Mouse (Mus musculus): Measurements from ENCODE around the gene Cercam. TPM values are rescaled to one million over a fixed set of nuclear protein-coding genes. Genes with fewer than 3 reads are reported as not detected.

Cercam gene
- polyA plus RNA-seq (2015; fragmentation: Illumina TruSeq; extraction: RNeasy Lipid Tissue Mini Kit (QIAGEN cat#74804); ENCODE audit: insufficient read depth, low read depth, low replicate concordance), result 2.3 TPM

DNA sequence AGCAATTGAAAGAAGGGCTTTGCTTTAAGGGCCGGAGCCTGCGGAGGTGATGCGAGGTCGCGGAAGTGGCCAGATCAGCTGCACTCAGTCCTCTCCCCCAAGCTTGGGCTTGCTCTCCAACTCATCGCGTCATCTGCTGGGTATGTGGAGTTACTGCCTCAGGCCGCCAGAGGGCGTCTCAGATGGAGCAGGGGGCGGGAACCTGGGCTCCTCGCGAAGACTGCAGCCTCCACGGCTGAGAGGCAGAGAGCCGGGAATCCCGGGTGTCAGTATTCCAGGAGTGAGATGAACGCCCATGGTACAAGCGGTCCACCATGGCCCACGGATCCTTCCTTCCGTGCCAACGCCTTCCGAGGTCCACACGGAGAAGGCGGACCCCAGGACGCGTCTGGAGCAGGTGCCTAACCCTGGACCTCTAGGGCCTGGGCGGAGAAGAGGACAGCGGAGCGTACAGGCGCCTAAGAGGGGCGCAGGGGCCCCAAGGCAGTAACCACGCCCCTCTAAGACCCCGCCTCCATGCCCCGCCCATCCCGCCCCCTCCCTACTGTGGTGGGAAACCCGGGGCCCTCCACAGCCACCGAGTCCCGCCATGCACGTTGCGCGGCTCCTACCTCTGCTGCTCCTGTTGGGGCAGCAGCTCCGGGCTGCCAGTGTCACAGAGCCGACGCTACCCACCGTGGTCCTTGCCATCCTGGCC is at the start of gene Cercam:
Cercam (plus strand) TSS at position 216 of the 697 bp plus-strand sequence.

DNA sequence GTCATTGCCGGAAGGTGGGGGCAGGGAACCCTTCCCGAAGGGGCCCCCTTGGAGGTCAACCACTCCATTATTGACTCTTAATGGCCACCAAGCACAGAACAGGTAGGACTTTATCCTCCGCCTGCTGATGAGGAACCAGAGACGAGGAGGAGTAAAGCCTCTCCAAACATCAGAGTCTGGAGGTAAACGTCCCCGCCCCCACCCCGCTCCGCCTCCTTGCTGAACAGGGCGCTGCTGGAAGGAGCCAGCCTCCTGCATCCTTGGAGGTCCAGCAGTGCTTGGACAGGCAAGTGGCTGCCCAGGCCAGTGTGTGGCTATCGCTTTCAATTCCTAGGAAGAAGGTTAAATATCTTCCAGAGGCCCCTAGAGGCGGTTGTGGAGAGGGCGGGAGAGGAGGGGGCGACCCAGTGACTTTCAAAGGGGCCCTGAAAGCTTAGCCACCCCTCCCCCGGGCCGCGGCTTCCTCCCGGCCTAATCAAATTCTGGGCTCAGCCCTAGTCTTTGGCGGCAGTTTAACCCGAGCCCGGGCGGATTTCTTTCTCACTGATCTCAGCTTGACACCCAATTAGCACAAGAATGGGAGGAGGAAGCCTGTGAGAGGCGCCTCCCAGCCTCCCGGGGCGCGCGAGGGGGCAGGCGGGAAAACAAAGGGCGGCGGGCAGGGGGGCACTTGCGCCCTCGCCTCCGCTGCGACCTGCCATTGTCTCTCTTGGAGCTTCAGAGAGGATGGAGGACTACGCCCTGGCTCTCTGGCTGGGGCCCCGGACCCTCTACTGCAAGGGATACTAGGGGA is 48.7 kb upstream of the Cercam start, which contains the start of gene Urm1:
Urm1 (plus strand) TSS at position 51 of the 793 bp plus-strand sequence.

DNA sequence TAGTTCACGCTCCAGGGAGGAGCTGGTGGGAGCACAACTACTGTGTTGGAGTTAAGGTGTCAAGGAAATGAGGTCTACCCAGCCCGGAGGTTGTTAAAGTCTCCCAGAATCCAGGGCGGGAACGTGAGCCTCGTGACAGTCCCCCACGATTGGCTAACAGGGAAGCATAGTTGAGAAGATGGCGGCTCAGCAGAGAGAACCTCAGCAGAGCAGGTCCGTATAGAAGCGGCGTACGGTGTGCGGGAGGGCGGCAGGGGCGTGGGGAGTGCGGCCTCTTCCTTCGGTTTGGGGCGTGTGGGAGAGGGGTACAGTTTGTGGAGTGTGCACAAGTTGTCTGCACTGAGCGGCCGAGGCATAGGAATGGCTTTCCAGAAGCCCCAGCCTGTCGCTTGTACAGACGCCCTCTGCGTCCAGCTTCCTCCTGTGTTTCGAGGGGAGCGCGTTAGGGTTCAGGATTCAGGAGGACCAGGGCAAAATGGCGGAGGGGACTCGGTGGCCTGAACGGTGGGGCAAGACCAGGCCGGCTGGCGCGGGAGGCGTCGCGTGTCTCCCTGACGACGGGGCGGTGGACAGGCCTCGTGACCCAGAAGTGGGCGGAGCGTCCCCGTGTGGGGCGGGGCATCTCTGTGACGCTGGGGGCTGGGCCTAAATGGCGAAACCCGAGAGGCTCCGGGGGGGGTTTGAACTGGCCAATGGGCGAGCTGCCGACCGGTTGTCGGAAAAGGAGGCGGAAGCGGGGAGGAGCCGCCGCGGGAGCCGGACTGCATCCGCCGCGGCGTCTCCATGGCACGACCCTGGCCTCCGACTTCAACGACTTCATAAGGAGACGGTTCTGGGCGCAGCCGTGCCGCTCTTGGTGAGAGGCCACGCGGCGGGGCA is 20.3 kb downstream of the Cercam start, which contains the start of gene Odf2:
Odf2 (plus strand) TSS at position 156 of the 879 bp plus-strand sequence.

Other genes starting within 250 kb of the Cercam start
- gene Rapgef1, start 249.4 kb upstream of the Cercam start, polyA plus RNA-seq (2015; fragmentation: Illumina TruSeq; extraction: RNeasy Lipid Tissue Mini Kit (QIAGEN cat#74804); ENCODE audit: insufficient read depth, low read depth, low replicate concordance), result 12.4 TPM
- 3.2 TPM for gene Gm13420, start 117.5 kb upstream of the Cercam start, polyA plus RNA-seq (2015; fragmentation: Illumina TruSeq; extraction: RNeasy Lipid Tissue Mini Kit (QIAGEN cat#74804); ENCODE audit: insufficient read depth, low read depth, low replicate concordance)
- not detected for gene Gm13547, start 109.9 kb upstream of the Cercam start, polyA plus RNA-seq (2015; fragmentation: Illumina TruSeq; extraction: RNeasy Lipid Tissue Mini Kit (QIAGEN cat#74804); ENCODE audit: insufficient read depth, low read depth, low replicate concordance)
- 5.1 TPM for gene Coq4, start 81.7 kb upstream of the Cercam start, polyA plus RNA-seq (2015; fragmentation: Illumina TruSeq; extraction: RNeasy Lipid Tissue Mini Kit (QIAGEN cat#74804); ENCODE audit: insufficient read depth, low read depth, low replicate concordance)
- 4.9 TPM for gene Trub2, start 80.7 kb upstream of the Cercam start, polyA plus RNA-seq (2015; fragmentation: Illumina TruSeq; extraction: RNeasy Lipid Tissue Mini Kit (QIAGEN cat#74804); ENCODE audit: insufficient read depth, low read depth, low replicate concordance)
- gene Slc27a4, start 66.5 kb upstream of the Cercam start, polyA plus RNA-seq (2015; fragmentation: Illumina TruSeq; extraction: RNeasy Lipid Tissue Mini Kit (QIAGEN cat#74804); ENCODE audit: insufficient read depth, low read depth, low replicate concordance), result 7.8 TPM
- gene Urm1, start 49.1 kb upstream of the Cercam start, polyA plus RNA-seq (2015; fragmentation: Illumina TruSeq; extraction: RNeasy Lipid Tissue Mini Kit (QIAGEN cat#74804); ENCODE audit: insufficient read depth, low read depth, low replicate concordance), result 4.5 TPM
- 15.8 TPM for gene Odf2, start 20.1 kb downstream of the Cercam start, polyA plus RNA-seq (2015; fragmentation: Illumina TruSeq; extraction: RNeasy Lipid Tissue Mini Kit (QIAGEN cat#74804); ENCODE audit: insufficient read depth, low read depth, low replicate concordance)
- 8.2 TPM for gene Gle1, start 66.3 kb downstream of the Cercam start, polyA plus RNA-seq (2015; fragmentation: Illumina TruSeq; extraction: RNeasy Lipid Tissue Mini Kit (QIAGEN cat#74804); ENCODE audit: insufficient read depth, low read depth, low replicate concordance)
- 85.5 TPM for gene Sptan1, start 96.4 kb downstream of the Cercam start, polyA plus RNA-seq (2015; fragmentation: Illumina TruSeq; extraction: RNeasy Lipid Tissue Mini Kit (QIAGEN cat#74804); ENCODE audit: insufficient read depth, low read depth, low replicate concordance)
- gene Wdr34, start 179.7 kb downstream of the Cercam start, polyA plus RNA-seq (2015; fragmentation: Illumina TruSeq; extraction: RNeasy Lipid Tissue Mini Kit (QIAGEN cat#74804); ENCODE audit: insufficient read depth, low read depth, low replicate concordance), result 7.2 TPM
- 25.1 TPM for gene Set, start 188.2 kb downstream of the Cercam start, polyA plus RNA-seq (2015; fragmentation: Illumina TruSeq; extraction: RNeasy Lipid Tissue Mini Kit (QIAGEN cat#74804); ENCODE audit: insufficient read depth, low read depth, low replicate concordance)
- 7.9 TPM for gene Pkn3, start 208.5 kb downstream of the Cercam start, polyA plus RNA-seq (2015; fragmentation: Illumina TruSeq; extraction: RNeasy Lipid Tissue Mini Kit (QIAGEN cat#74804); ENCODE audit: insufficient read depth, low read depth, low replicate concordance)
- gene Zdhhc12, start 224.5 kb downstream of the Cercam start, polyA plus RNA-seq (2015; fragmentation: Illumina TruSeq; extraction: RNeasy Lipid Tissue Mini Kit (QIAGEN cat#74804); ENCODE audit: insufficient read depth, low read depth, low replicate concordance), result 7.0 TPM

Measured in pancreas, adult 10 weeks (tissue).